Mouse (Mus musculus) left cerebral cortex, adult 9 months (tissue): ENCODE measurements at regions not wholly inside any gene's neighbourhood (a gene's known extent, or its start where the extent isn't known, plus 50 kb on each side); places are given as distances from the start of the nearest gene placed in this dataset.

Experiments
- DNase-seq, 2 experiments: peaks; one replicate each; pipeline ENCODE4 v3.0.0; 2022; ENCODE audit warnings: low spot score in 2 of 2

DNA sequence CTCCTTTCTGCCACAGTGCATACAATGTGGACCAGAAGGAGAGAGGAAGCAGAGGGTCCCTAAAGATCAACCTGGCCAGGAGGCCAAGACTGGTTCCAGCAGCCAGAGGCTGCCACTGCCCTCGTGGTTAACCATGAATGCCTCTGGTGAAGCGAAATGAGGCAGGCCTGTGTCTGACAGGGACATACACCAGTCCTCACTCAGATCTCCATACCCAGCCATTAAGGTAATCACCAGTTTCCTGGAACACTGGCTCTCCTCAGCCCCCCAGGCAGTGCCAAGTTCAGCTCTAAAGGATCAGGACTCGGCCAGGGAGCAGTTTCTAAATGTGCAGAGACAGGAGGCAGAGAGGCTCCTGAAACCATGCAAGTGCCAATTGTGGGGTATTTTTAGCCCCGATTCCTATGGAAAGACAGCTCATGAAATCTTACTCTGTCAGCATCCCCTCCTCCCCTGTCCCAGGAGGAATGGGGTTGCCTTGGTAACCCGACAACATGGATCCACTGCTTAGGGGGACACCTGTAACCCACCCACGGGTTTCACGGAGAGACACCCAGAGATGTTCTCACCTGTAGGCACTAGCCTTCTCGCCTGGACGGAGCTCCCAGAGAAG is 103.6 kb downstream of the Ier5 start:
- DNase-seq = peak in 1 of 2 experiments; percentile 21

DNA sequence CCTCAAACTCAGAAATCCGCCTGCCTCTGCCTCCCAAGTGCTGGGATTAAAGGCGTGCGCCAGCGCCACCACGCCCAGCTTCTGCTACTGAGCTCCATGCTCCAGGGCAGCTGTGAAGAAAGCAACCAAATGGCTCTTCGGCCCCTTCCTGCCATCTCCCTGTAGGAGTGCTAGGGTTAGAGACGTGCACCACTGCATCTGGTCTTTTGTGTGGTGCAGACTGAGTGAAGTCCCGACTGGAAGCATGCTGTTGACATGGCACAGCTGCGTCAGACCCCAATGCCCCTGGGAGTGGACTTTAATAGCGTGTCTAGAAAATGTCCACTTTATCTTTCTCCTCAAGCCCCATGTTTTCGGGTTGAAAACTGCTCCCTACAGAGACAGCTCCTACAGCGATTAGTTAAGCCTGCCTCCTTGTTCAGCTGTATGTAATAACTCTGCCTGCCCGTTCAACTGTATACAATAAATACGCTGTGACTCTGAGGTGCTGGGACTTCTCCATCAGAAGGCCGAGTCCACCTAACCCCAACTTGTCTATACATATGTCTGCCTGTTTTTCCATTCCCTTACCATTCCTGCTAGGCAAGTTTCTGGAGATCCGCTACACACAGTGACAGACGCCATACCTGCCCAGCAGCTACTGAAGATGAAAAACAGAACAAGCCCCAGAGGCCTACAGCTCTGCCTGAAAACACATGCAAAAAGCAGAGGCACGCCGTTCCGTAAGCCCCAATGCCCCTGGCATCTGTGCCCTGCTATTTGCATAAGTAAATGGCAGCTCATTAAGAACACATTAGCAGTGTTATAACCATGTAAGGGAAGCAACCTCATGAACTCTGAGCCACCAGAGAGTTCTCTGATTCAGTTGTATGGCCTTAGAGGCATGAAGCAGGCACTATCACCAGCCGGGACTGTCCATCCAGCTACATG is 105.2 kb downstream of the Ier5 start:
- DNase-seq = no peak

- no peak for DNase-seq
These were observed 99.0 kb upstream of the Cacna1e start for GRCm38 (mm10) chr1:154983325-154983724.

DNA sequence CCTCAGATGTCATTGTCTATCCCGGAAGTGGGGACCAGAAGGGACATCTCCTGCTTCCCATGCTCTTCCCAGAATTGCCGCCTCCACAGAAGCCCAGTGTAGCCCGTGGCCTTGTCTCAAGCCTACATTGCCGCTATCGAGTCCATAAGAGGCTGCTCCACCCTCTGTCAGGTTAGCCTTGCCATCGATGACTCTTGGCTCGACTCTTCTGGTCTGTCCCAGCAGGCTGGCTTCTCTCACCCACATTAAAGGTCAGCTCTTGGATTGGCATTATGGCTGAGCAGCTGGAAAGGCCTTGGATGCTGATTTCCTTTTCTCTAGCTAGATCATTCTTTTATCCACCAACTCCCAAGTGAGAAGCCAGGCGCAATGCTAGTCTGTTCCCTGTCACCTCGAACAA is 98.5 kb upstream of the Cacna1e start:
- no peak for DNase-seq

GRCm38 (mm10) chr1:154981687-154982086 is 97.4 kb upstream of the Cacna1e start:
- DNase-seq = no peak

DNA sequence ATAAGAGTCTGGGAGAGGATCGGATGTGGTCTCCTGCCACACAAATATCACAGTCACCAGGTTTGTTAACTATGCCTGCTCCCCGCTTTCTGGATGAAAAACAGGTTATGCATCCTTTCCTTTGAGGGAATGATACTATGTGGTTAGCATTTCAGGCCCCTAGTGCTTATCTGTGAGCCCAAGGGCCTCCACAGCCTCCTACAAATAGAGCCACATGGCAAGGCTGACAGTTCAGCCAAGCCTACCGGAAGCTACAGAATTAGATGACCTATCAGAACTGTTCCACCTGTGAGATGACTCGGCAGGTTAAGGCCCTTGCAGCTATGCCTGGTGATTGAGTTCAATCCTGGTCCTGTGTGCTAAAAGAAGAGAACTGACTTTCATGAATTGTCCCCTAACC is 91.4 kb upstream of the Cacna1e start:
- DNase-seq = no peak

DNA sequence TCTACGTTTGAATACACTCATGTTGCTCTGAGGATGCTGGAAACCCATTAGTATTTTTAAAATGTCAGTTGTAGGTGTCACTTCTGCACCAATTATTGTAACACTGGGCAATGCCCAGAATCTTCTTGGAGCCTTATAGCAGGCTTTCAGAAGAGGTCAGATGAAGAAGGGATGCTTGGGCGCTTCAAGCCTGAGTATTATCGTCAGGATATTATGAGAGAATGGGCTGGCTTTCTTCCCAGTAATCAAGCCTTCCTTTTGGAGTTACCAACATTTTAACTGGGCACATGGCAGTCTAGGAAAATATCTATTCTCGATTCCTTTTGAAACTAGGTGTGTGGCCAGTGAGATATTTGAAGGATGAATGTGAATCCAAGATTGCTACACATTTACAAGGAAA is 77.0 kb upstream of the Cacna1e start:
- no peak for DNase-seq

- DNase-seq = no peak
These were observed 72.3 kb upstream of the Cacna1e start for GRCm38 (mm10) chr1:154956625-154957031.

DNA sequence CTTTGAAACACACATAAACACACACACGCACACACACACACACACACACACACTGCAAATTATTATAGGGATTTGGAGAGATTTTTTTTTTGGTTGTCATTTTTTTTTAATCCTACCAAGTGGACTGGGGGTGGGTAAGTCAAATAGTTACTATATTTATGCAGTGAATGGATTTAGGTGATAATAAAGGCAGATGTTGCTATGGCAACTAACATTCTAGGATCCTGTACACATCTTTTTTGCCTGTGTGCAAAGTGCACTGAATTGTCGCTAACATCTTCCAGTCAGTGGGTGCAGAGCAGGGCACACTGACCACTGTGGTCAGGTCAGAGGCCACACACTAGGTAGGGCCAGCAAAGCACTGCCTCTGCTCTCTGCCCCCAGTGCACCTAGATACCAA is 68.4 kb upstream of the Cacna1e start:
- DNase-seq = no peak
